Mouse (Mus musculus): ENCODE results near the gene Map3k4.

DNA sequence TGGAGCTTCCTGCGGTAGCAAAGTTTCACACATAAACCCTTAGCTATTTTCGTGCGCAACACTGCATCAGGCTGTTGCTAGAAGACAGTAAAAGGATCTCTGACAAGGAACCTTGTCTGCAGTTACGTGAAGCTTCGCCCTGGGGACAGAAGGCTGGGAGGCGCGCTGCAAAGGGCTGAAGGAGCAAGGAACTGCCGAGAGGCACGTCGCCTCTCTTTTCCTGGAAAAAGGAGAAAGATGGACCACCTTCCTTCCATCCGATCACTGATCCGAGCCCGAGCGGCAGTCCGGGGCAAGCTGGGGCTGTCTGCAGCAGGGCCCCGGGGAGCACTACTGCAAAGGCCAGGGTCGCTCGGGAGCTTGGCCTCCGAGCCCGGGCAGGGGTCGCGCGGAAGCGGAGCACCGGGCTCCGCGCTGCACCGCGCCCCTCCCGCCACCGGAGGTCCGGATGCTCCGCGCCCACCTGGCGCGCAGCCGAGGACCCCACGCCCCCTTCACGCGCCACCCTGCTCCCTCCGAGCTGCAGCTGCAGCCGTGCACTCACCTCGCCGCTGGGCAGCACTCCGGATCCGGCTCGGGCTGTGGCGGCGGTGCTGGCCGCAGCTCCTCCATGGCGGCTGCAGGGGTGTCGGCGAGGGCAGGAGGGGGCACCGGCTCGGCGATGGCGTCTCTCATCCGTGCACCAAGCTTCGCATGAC is 493 bp downstream of the Map3k4 start:
- TF ChIP-seq CTCF (IDR thresholded peaks at IDR 0.05; ENCODE audit: low read depth) = no peak
- TF ChIP-seq EP300 (IDR thresholded peaks at IDR 0.05; ENCODE audit: low read depth) = no peak
